Mouse (Mus musculus) embryonic facial prominence, embryonic 12.5 days (tissue): ENCODE results near the gene Muc20. TPM values are rescaled to one million over a fixed set of nuclear protein-coding genes. Genes with fewer than 3 reads are reported as not detected.

ENCODE experiments used
- ATAC-seq: fragments of 200-750 bp; cut with Nextera tagmentation; 2 replicates; pipeline ENCODE4 v1.8.0; 2017; ENCODE audit not compliant: insufficient number of reproducible peaks, insufficient read depth, low FRiP score, low TSS enrichment
- H3K27ac ChIP-seq: fragments of 300-500 bp; sonication (generic); 2 replicates; pipeline ENCODE4 v1.5.1; 2016; ENCODE audit warnings: mild to moderate bottlenecking
- H3K27me3 ChIP-seq: fragments of 300-500 bp; sonication (generic); 2 replicates; pipeline ENCODE4 v1.6.1; 2016; ENCODE audit warnings: mild to moderate bottlenecking, moderate library complexity
- H3K36me3 ChIP-seq: fragments of 300-500 bp; sonication (generic); 2 replicates; pipeline ENCODE4 v1.6.1; 2016; ENCODE audit warnings: mild to moderate bottlenecking
- H3K4me1 ChIP-seq: fragments of 300-500 bp; sonication (generic); 2 replicates; pipeline ENCODE4 v1.6.1; 2016
- H3K4me2 ChIP-seq: fragments of 300-500 bp; sonication (generic); replicated peaks from 2 replicates; pipeline ENCODE4 v1.6.1; 2016; ENCODE audit warnings: mild to moderate bottlenecking, moderate library complexity
- H3K4me3 ChIP-seq: fragments of 300-500 bp; sonication (generic); 2 replicates; pipeline ENCODE4 v1.5.1; 2016; ENCODE audit warnings: mild to moderate bottlenecking
- H3K9ac ChIP-seq: fragments of 300-500 bp; sonication (generic); 2 replicates; pipeline ENCODE4 v1.6.1; 2016; ENCODE audit warnings: mild to moderate bottlenecking, moderate library complexity
- H3K9me3 ChIP-seq: fragments of 300-500 bp; sonication (generic); 2 replicates; pipeline ENCODE4 v1.6.1; 2016; ENCODE audit warnings: mild to moderate bottlenecking, moderate library complexity
- WGBS: fragments of 180-500 bp; shearing (Covaris S2); methylation state at CpG from one replicate; pipeline ENCODE4 v1.1.7; 2016; 5-methylcytosine and 5-hydroxymethylcytosine counted together
- polyA plus RNA-seq: library from polyadenylated mRNA; unstranded; fragments of >200 nt; fragmentation: Nextera tagmentation; extraction: Ambion mirVana; gene quantifications from 2 replicates; pipeline ENCODE4 v1.2.1, GENCODE M21; 2016

Muc20 gene
- not detected in 2 replicates for polyA plus RNA-seq

- H3K4me2 ChIP-seq = no peak within 1 kb of the TSS
- H3K4me3 ChIP-seq = no peak within 1 kb of the TSS
- no peaks in the 10 kb centered on the region for H3K36me3 ChIP-seq
- no peaks in the 10 kb centered on the region for H3K27me3 ChIP-seq
- 0 out of 2 replicates have a peak, but pooled peaks cover 6% of the 10 kb centered on the region for H3K4me1 ChIP-seq
- WGBS = 86% methylated on average over 3 of the region's 3 CpGs
- H3K27ac ChIP-seq = no peak within 1 kb of the TSS
- H3K9ac ChIP-seq = no peak within 1 kb of the TSS
- no peaks in the 10 kb centered on the region for H3K9me3 ChIP-seq
- ATAC-seq = no peak
Measured at GRCm38 (mm10) chr16:32797426-32797689, at the start of gene Muc20. Gene Muc20, minus strand, starts transcription at chr16:32797435.

GRCm38 (mm10) chr16:32831501-32831900 is 34.3 kb upstream of the Muc20 start:
- Histone ChIP-seq H3K9ac (no peak overlapping the region), H3K27me3 (no peaks in the 10 kb centered on the region), H3K36me3 (peaks cover 34% of the 10 kb centered on the region), H3K9me3 (no peaks in the 10 kb centered on the region), H3K27ac (no peak overlapping the region), H3K4me3 (no peak overlapping the region), H3K4me1 (no peaks in the 10 kb centered on the region), H3K4me2 (no peak overlapping the region)
- WGBS = 85% methylated on average over 4 of the region's 4 CpGs
- ATAC-seq = no peak

DNA sequence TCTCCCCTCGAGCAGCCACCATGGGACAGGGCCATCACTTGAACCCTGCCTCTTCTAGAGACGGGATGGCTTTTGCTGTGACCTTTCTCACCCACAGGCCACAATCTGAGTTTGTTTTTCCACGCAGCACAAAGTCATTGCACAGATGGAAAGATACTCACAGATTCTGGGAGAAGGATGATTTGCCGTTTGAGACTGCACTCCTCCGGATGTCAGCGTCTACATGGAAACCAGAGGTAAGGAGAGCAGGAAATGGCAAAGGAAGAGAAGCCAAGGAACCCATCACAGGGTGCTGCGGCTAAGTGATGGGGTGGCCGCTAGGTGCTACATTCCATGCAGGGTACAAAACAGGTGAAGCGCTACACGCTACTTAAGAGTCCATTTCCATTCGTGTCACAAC is 31.9 kb upstream of the Muc20 start:
- Histone ChIP-seq H3K27ac (no peak overlapping the region), H3K4me3 (no peak overlapping the region), H3K9me3 (no peaks in the 10 kb centered on the region), H3K27me3 (no peaks in the 10 kb centered on the region), H3K4me2 (no peak overlapping the region), H3K9ac (no peak overlapping the region), H3K36me3 (peaks cover 44% of the 10 kb centered on the region), H3K4me1 (no peaks in the 10 kb centered on the region)
- 88% methylated on average over 11 of the region's 11 CpGs for WGBS
- ATAC-seq = no peak

GRCm38 (mm10) chr16:32826521-32826920 is 29.3 kb upstream of the Muc20 start:
- Histone ChIP-seq H3K4me1 (no peaks in the 10 kb centered on the region), H3K9ac (no peak overlapping the region), H3K4me2 (no peak overlapping the region), H3K4me3 (no peak overlapping the region), H3K27me3 (no peaks in the 10 kb centered on the region), H3K9me3 (no peaks in the 10 kb centered on the region), H3K36me3 (peaks cover 63% of the 10 kb centered on the region), H3K27ac (no peak overlapping the region)
- WGBS = 94% methylated on average over 11 of the region's 11 CpGs
- no peak for ATAC-seq

DNA sequence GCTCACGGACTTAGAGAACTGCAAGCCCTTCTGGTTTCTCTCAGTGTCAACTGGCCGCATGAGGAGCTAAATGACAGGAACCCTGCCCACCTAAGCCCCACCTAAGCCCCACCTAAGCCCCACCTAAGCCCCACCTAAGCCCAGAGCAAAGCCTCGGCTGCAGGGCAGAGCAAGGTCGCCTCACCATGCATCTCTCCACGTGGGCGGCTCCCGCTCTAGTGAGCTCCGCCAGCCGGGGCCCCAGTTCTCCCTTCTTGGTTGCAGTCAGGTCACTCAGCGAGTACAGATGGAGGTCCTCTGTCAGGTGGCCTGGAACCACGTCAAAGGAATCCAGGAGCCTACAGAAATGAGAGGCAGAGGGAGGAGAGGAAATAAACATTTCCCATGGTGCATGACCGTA is 28.1 kb upstream of the Muc20 start:
- peaks cover 63% of the 10 kb centered on the region for H3K36me3 ChIP-seq
- no peak overlapping the region for H3K4me3 ChIP-seq
- no peak for ATAC-seq
- H3K4me2 ChIP-seq = no peak overlapping the region
- WGBS = 74% methylated on average over 12 of the region's 12 CpGs
- no peak overlapping the region for H3K27ac ChIP-seq
- no peaks in the 10 kb centered on the region for H3K4me1 ChIP-seq
- no peaks in the 10 kb centered on the region for H3K9me3 ChIP-seq
- H3K9ac ChIP-seq = no peak overlapping the region
- H3K27me3 ChIP-seq = no peaks in the 10 kb centered on the region

DNA sequence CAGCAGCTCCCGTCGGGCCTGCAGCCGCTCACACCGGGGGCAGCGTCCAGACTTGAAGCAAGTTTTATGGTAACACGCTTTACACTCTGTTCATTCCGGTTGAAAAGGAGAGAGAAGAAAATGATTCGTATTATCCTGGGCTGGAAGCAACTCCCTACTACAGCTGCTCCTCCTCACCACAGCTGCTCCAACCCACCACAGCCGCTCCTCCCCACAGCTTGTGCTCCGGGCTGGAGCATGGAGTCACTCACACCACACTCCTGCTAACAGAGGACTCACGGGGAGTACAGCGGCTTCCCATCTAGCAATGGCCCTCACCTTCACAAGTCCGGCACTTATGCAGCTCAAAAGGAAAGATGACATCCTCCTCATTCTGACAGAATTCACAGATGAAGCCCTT is 26.8 kb upstream of the Muc20 start:
- H3K9me3 ChIP-seq = no peaks in the 10 kb centered on the region
- H3K9ac ChIP-seq = no peak overlapping the region
- ATAC-seq = no peak
- no peak overlapping the region for H3K4me3 ChIP-seq
- WGBS = 91% methylated on average over 13 of the region's 13 CpGs
- H3K4me2 ChIP-seq = no peak overlapping the region
- H3K27ac ChIP-seq = no peak overlapping the region
- peaks cover 55% of the 10 kb centered on the region for H3K36me3 ChIP-seq
- no peaks in the 10 kb centered on the region for H3K4me1 ChIP-seq
- H3K27me3 ChIP-seq = no peaks in the 10 kb centered on the region

DNA sequence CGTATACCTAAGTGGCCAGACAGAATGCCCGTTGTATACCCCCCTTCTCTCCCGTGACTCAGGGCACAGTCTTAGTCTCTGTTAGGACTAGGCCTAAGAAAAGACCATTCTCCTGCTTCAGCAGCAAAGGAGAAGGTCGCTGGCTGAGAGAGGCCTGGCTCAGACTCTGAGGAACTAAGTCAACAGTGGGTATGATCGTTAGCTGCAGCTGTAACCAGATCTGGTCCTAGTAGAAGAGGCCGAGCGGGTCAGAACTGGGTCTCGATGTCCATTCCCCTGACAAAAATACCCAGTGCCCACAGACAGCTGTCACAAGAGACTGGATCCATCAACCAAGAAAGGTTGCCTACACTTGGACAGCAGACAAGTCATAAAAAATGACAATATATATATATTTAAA is 26.3 kb upstream of the Muc20 start:
- Histone ChIP-seq H3K9ac (no peak overlapping the region), H3K36me3 (peaks cover 55% of the 10 kb centered on the region), H3K27ac (no peak overlapping the region), H3K4me2 (no peak overlapping the region), H3K4me1 (no peaks in the 10 kb centered on the region), H3K27me3 (no peaks in the 10 kb centered on the region), H3K4me3 (no peak overlapping the region), H3K9me3 (no peaks in the 10 kb centered on the region)
- ATAC-seq = no peak
- 88% methylated on average over 8 of the region's 8 CpGs for WGBS

- Histone ChIP-seq H3K9ac (no peak overlapping the region), H3K9me3 (no peaks in the 10 kb centered on the region), H3K4me2 (no peak overlapping the region), H3K27ac (no peak overlapping the region), H3K27me3 (no peaks in the 10 kb centered on the region), H3K4me1 (no peaks in the 10 kb centered on the region), H3K36me3 (peaks cover 55% of the 10 kb centered on the region), H3K4me3 (no peak overlapping the region)
- 85% methylated on average over 5 of the region's 5 CpGs for WGBS
- no peak for ATAC-seq
Measured at GRCm38 (mm10) chr16:32822881-32823280, 25.6 kb upstream of the Muc20 start.

- H3K4me1 ChIP-seq = no peaks in the 10 kb centered on the region
- no peak overlapping the region for H3K4me2 ChIP-seq
- ATAC-seq = no peak
- WGBS = 69% methylated on average over 6 of the region's 6 CpGs
- no peaks in the 10 kb centered on the region for H3K27me3 ChIP-seq
- H3K9ac ChIP-seq = no peak overlapping the region
- H3K9me3 ChIP-seq = no peaks in the 10 kb centered on the region
- no peak overlapping the region for H3K27ac ChIP-seq
- no peak overlapping the region for H3K4me3 ChIP-seq
- peaks cover 51% of the 10 kb centered on the region for H3K36me3 ChIP-seq
Measured at GRCm38 (mm10) chr16:32822450-32822827, 25.2 kb upstream of the Muc20 start.

GRCm38 (mm10) chr16:32821772-32822449 is 24.7 kb upstream of the Muc20 start:
- H3K4me2 ChIP-seq = no peak overlapping the region
- no peak overlapping the region for H3K4me3 ChIP-seq
- H3K27ac ChIP-seq = no peak overlapping the region
- no peaks in the 10 kb centered on the region for H3K9me3 ChIP-seq
- no peak overlapping the region for H3K9ac ChIP-seq
- ATAC-seq = 0 out of 2 replicates have a peak, but pooled peaks have one; percentile 22
- no peaks in the 10 kb centered on the region for H3K27me3 ChIP-seq
- WGBS = 66% methylated on average over 10 of the region's 10 CpGs
- H3K4me1 ChIP-seq = no peaks in the 10 kb centered on the region
- peaks cover 47% of the 10 kb centered on the region for H3K36me3 ChIP-seq

DNA sequence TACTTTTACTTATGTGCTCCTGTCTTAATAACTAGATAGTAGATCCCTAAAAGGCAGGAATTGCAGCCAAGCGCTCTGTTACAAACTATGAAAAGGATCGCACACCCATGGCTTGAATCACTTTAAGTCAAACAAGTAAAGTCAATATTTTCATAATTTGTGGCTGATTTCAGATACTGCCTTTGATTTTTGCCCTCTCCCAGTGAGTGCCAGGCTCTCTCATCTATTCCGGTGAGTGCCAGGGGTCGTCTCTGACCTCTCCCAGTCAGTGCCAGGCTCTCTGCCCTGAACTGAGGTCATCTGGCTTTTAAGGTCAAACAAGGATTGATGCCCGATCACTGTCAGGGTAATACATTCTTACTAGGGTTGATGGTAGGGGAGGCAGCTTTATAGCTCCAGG is 21.2 kb upstream of the Muc20 start:
- Histone ChIP-seq H3K9ac (no peak overlapping the region), H3K4me1 (peaks cover 15% of the 10 kb centered on the region; the same call in 1 of the 2 replicates), H3K4me3 (no peak overlapping the region), H3K9me3 (no peaks in the 10 kb centered on the region), H3K36me3 (peaks cover 15% of the 10 kb centered on the region), H3K27me3 (no peaks in the 10 kb centered on the region), H3K4me2 (no peak overlapping the region), H3K27ac (no peak overlapping the region)
- WGBS = 80% methylated on average over 5 of the region's 5 CpGs
- no peak for ATAC-seq

- Histone ChIP-seq H3K4me3 (no peak overlapping the region), H3K9me3 (no peaks in the 10 kb centered on the region), H3K27me3 (no peaks in the 10 kb centered on the region), H3K4me1 (peaks cover 15% of the 10 kb centered on the region; the same call in 1 of the 2 replicates), H3K27ac (no peak overlapping the region), H3K4me2 (no peak overlapping the region), H3K9ac (no peak overlapping the region), H3K36me3 (peaks cover 12% of the 10 kb centered on the region)
- ATAC-seq = no peak
- WGBS = 88% methylated on average over 4 of the region's 4 CpGs
Measured at GRCm38 (mm10) chr16:32818036-32818435, 20.8 kb upstream of the Muc20 start.
